Mouse (Mus musculus) intestine, postnatal 0 days (tissue): ENCODE measurements around the gene Pole. TPM values are rescaled to one million over a fixed set of nuclear protein-coding genes. Genes with fewer than 3 reads are reported as not detected.

Experiments used
- ATAC-seq: fragments of 200-750 bp; cut with Nextera tagmentation; 2 replicates; pipeline ENCODE4 v1.8.0; 2017; ENCODE audit warnings: mild to moderate bottlenecking, moderate TSS enrichment, moderate library complexity
- H3K27ac ChIP-seq: fragments of 300-500 bp; sonication (generic); 2 replicates; pipeline ENCODE4 v1.5.1; 2014; ENCODE audit warnings: mild to moderate bottlenecking, low read depth, low read length, moderate library complexity
- H3K27me3 ChIP-seq: fragments of 300-500 bp; sonication (generic); replicated peaks from 2 replicates; pipeline ENCODE4 v1.6.1; 2014; ENCODE audit warnings: low read length, mixed read lengths; ENCODE audit not compliant: control insufficient read depth, insufficient read depth
- H3K36me3 ChIP-seq: fragments of 300-500 bp; sonication (generic); 2 replicates; pipeline ENCODE4 v1.6.1; 2014; ENCODE audit warnings: mild to moderate bottlenecking, moderate library complexity; ENCODE audit not compliant: control insufficient read depth, insufficient read depth
- H3K4me1 ChIP-seq: fragments of 300-500 bp; sonication (generic); replicated peaks from 2 replicates; pipeline ENCODE4 v1.6.1; 2014; ENCODE audit warnings: antibody characterized with exemption, low read length, mixed read lengths; ENCODE audit not compliant: control insufficient read depth, insufficient read depth
- H3K4me2 ChIP-seq: fragments of 300-500 bp; sonication (generic); replicated peaks from 2 replicates; pipeline ENCODE4 v1.6.1; 2014; ENCODE audit warnings: low read depth, mild to moderate bottlenecking, moderate library complexity
- H3K4me3 ChIP-seq: fragments of 300-500 bp; sonication (generic); 2 replicates; pipeline ENCODE4 v1.5.1; 2014; ENCODE audit warnings: low read depth, low read length
- H3K9ac ChIP-seq: fragments of 300-500 bp; sonication (generic); 2 replicates; pipeline ENCODE4 v1.6.1; 2014; ENCODE audit warnings: mild to moderate bottlenecking, low read depth, low read length
- H3K9me3 ChIP-seq: fragments of 300-500 bp; sonication (generic); 2 replicates; pipeline ENCODE4 v1.6.1; 2016; ENCODE audit warnings: mixed run types; ENCODE audit not compliant: control insufficient read depth
- CTCF ChIP-seq: sonication (generic); IDR thresholded peaks from 2 replicates; pipeline ENCODE4 v1.5.1; 2016; ENCODE audit warnings: low read depth, mild to moderate bottlenecking, control low read depth, antibody characterized with exemption, moderate library complexity
- WGBS: fragments of 180-500 bp; shearing (Covaris S2); extraction: QIAGEN DNeasy Blood & Tissue Kit; methylation state at CpG from one replicate; pipeline ENCODE4 v1.1.7; 2014; 5-methylcytosine and 5-hydroxymethylcytosine counted together
- polyA plus RNA-seq: library from polyadenylated mRNA; unstranded; fragments of >200 nt; fragmentation: Nextera tagmentation; extraction: Ambion mirVana; gene quantifications from 2 replicates; pipeline ENCODE4 v1.2.1, GENCODE M21; 2015

Pole gene
- polyA plus RNA-seq, 1 experiment from 2014 or later, result 5.1 TPM

DNA sequence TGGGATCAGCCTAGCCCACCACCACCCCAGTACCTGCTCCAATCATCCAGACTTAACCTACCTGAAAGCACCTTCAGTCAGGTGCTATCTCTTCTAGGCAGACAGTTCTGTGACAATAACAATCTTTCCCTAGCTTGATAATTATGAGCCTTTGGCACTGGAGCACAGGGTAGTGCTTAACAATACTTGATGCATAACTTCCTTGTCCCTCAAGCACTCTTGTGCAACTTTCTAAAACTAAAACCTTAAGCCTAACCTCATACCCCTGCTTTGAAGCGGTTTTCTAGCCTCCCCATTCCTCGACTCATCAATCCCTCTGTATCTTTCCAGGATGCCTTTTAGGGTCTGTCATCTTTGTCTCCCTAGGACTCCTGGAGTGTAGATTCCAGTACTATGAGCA lies 11.3 kb upstream of the Pole start:
- H3K4me1 ChIP-seq, result no peaks in the 10 kb centered on the region
- H3K27ac ChIP-seq, result no peak overlapping the region
- no peaks in the 10 kb centered on the region for H3K27me3 ChIP-seq
- no peak for TF ChIP-seq CTCF
- H3K9me3 ChIP-seq, result no peaks in the 10 kb centered on the region
- WGBS, result 75% methylated on average over 2 of the region's 2 CpGs
- no peak overlapping the region for H3K4me2 ChIP-seq
- H3K36me3 ChIP-seq, result no peaks in the 10 kb centered on the region
- no peak for ATAC-seq
- H3K4me3 ChIP-seq, result no peak overlapping the region
- H3K9ac ChIP-seq, result no peak overlapping the region

DNA sequence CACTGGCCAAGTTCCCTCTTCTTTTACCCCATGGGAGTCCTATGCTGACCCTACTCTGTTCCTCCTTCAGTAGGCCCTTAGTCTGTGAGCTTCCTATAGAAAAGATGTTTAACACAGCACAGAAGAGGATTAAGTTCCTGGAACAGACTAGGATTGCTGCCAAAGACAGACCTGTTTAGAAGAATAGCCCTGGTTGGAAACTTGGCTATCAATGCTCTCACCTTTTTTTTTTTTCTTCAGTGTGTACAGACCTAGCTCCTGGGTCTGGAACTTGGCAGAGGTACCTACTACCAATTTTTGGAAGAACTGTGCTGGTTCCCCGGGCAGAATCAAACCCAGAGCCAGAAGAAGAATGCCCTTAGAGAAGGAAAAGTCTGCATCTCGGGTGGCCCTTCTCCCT lies 9.7 kb upstream of the Pole start:
- no peaks in the 10 kb centered on the region for H3K27me3 ChIP-seq
- ATAC-seq, result no peak
- no peak overlapping the region for H3K27ac ChIP-seq
- no peak for TF ChIP-seq CTCF
- no peaks in the 10 kb centered on the region for H3K4me1 ChIP-seq
- 79% methylated on average over 2 of the region's 2 CpGs for WGBS
- H3K4me2 ChIP-seq, result no peak overlapping the region
- H3K36me3 ChIP-seq, result no peaks in the 10 kb centered on the region
- no peak overlapping the region for H3K9ac ChIP-seq
- H3K9me3 ChIP-seq, result no peaks in the 10 kb centered on the region
- H3K4me3 ChIP-seq, result no peak overlapping the region

DNA sequence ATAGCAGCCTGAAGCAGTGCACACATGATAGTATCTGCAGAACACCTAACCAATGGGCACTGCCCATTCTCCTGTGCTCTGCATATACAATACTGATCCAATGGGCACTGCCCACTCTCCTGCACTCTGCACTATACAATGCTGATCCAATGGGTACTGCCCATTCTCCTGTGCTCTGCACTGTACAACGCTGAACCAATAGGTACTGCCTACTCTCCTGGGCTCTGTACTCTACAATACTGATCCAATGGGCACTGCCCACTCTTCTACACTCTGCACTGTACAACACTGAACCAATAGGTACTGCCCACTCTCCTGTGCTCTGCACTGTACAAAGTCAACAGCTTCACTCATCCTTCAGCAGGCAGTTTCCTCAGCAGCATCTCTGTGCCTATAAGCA lies 9.2 kb upstream of the Pole start:
- TF ChIP-seq CTCF, result no peak
- Histone ChIP-seq H3K36me3 (no peaks in the 10 kb centered on the region), H3K9ac (no peak overlapping the region), H3K4me1 (no peaks in the 10 kb centered on the region), H3K27me3 (no peaks in the 10 kb centered on the region), H3K4me3 (no peak overlapping the region), H3K9me3 (no peaks in the 10 kb centered on the region), H3K27ac (no peak overlapping the region), H3K4me2 (no peak overlapping the region)
- no peak for ATAC-seq
- WGBS, result 95% methylated on average over 1 of the region's 1 CpGs

DNA sequence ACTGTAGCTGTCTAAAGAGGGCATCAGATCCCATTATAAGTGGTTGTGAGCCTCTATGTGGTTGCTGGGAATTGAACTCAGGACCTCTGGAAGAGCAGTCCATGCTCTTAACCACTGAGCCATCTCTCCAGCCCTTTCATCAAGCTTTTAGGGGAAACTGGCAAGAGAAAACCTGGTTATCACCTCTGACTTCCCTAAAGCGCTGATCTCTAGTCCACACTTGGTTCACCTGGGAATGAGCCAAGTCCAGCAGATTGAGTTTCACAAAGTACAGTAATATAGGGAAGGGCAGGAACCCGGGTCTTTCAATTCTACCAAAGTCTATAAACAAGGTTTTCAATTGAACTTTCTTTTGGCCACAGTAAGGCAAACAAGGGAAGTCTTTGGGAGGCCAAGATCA lies 4.1 kb upstream of the Pole start:
- ATAC-seq, result no peak
- no peaks in the 10 kb centered on the region for H3K27me3 ChIP-seq
- H3K36me3 ChIP-seq, result no peaks in the 10 kb centered on the region
- H3K9ac ChIP-seq, result no peak overlapping the region
- no peaks in the 10 kb centered on the region for H3K9me3 ChIP-seq
- no peak overlapping the region for H3K4me2 ChIP-seq
- 71% methylated on average over 2 of the region's 2 CpGs for WGBS
- no peak for TF ChIP-seq CTCF
- no peak overlapping the region for H3K27ac ChIP-seq
- H3K4me1 ChIP-seq, result no peaks in the 10 kb centered on the region
- H3K4me3 ChIP-seq, result no peak overlapping the region

DNA sequence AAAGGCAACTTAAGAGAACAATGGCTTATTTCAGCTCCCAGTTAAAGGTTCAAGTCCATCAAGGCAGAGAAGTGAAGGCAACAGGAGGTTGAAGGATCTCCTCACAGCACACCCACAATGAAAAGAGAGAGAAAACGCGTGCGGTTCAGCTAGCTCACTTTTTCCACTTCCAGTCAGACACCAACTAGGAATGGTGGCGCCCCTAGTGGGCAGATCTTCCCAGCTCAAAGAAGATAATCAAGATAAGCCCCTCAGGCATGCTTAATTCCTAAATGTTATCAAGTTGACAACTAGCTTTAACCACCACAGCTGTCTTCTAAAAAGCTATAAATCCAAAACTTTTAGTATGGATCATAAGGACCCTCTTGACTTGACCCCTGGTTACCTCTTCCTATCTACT lies 1.6 kb upstream of the Pole start:
- H3K9ac ChIP-seq, result no peak overlapping the region
- peak; percentile 81 for TF ChIP-seq CTCF
- peak overlapping the region; percentile 100 for H3K4me2 ChIP-seq
- no peaks in the 10 kb centered on the region for H3K27me3 ChIP-seq
- H3K27ac ChIP-seq, result no peak overlapping the region
- WGBS, result 13% methylated on average over 4 of the region's 4 CpGs
- H3K4me3 ChIP-seq, result 0 out of 2 replicates have a peak overlapping the region, but pooled peaks have one; percentile 64
- peaks cover 4% of the 10 kb centered on the region; the same call in 1 of the 2 replicates for H3K36me3 ChIP-seq
- no peaks in the 10 kb centered on the region for H3K9me3 ChIP-seq
- no peak for ATAC-seq
- no peaks in the 10 kb centered on the region for H3K4me1 ChIP-seq

DNA sequence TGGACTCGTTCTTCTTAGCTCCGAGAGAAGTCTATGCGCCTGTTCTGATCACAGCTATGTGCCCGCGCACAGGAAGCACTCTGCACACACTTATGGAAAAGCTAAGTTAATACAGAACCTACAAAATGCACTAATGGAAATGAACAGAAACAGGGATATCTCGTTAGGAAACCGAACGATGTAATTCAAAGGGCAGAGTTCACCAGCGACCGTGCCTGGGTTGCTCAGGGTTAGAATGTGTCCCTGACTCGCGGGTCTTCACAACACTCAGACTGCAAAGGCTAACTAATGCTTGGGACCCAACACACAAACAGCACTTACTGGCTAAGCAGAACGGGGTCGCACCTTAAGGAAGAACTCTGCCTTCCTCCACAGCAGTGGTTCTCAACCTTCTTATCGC lies 950 bp upstream of the Pole start:
- WGBS, result under 1% methylated on average over 15 of the region's 15 CpGs
- Histone ChIP-seq H3K4me2 (peak overlapping the region; percentile 100), H3K4me1 (no peaks in the 10 kb centered on the region), H3K27me3 (no peaks in the 10 kb centered on the region), H3K4me3 (peak overlapping the region; percentile 64), H3K27ac (no peak overlapping the region), H3K9ac (no peak overlapping the region), H3K9me3 (no peaks in the 10 kb centered on the region), H3K36me3 (peaks cover 7% of the 10 kb centered on the region; the same call in 1 of the 2 replicates)
- no peak for ATAC-seq
- TF ChIP-seq CTCF, result no peak
